Mouse (Mus musculus): ENCODE results near the gene Dnajc17. TPM values are rescaled to one million over a fixed set of nuclear protein-coding genes. Genes with fewer than 3 reads are reported as not detected.

Gene Dnajc17
- total RNA-seq, 1 experiment = 11.7 TPM

- TF ChIP-seq HCFC1 (IDR thresholded peaks at IDR 0.05; ENCODE audit: borderline replicate concordance, insufficient read depth, low read length) (no peak), CHD2 (IDR thresholded peaks at IDR 0.05; ENCODE audit: low read depth, low read length) (no peak), ZC3H11A (IDR thresholded peaks at IDR 0.05; ENCODE audit: borderline replicate concordance, low read depth, low read length) (no peak), MAFK (IDR thresholded peaks at IDR 0.05; ENCODE audit: insufficient read depth, low read depth, low read length) (no peak), ZNF384 (IDR thresholded peaks at IDR 0.05; ENCODE audit: low read depth, low read length) (no peak)
- in situ Hi-C loops (cut with MboI; ENCODE audit: low sequenced_read_pairs in 2 of 2, unreplicated experiment in 2 of 2) = no loop called here
- Histone ChIP-seq H3K4me1 (ENCODE audit: control insufficient read depth in 2 of 2, insufficient read depth in 2 of 2, low read length in 2 of 2, poor library complexity in 1 of 2) (peaks cover 0 to 9% of the 10 kb centered on the region in 2 experiments; a peak in 2 of 4 replicates), H3K9ac (ENCODE audit: insufficient read depth, low read depth, low read length, poor library complexity, severe bottlenecking) (no peak overlapping the region), H3K27ac (ENCODE audit: insufficient read depth, low read depth, low read length, poor library complexity, severe bottlenecking) (no peak overlapping the region), H3K4me3 (ENCODE audit: insufficient read depth in 1 of 2, low read depth in 1 of 2, low read length in 2 of 2, poor library complexity in 1 of 2, severe bottlenecking in 1 of 2) (no peak overlapping the region), H3K36me3 (ENCODE audit: control insufficient read depth, insufficient read depth, low read length, poor library complexity, severe bottlenecking) (no peaks in the 10 kb centered on the region), H3K9me3 (ENCODE audit: control insufficient read depth, insufficient read depth, low read depth, low read length) (no peaks in the 10 kb centered on the region)
- no peak for DNase-seq (ENCODE audit: low read depth, low spot score)
These were observed 11.1 kb downstream of the Dnajc17 start for GRCm38 (mm10) chr2:119197493-119197892.

- in situ Hi-C loops (cut with MboI; ENCODE audit: low sequenced_read_pairs in 2 of 2, unreplicated experiment in 2 of 2) = no loop called here
- Histone ChIP-seq H3K4me3 (ENCODE audit: insufficient read depth in 1 of 2, low read depth in 1 of 2, low read length in 2 of 2, poor library complexity in 1 of 2, severe bottlenecking in 1 of 2) (no peak overlapping the region), H3K36me3 (ENCODE audit: control insufficient read depth, insufficient read depth, low read length, poor library complexity, severe bottlenecking) (no peaks in the 10 kb centered on the region), H3K27ac (ENCODE audit: insufficient read depth, low read depth, low read length, poor library complexity, severe bottlenecking) (no peak overlapping the region), H3K9me3 (ENCODE audit: control insufficient read depth, insufficient read depth, low read depth, low read length) (no peaks in the 10 kb centered on the region), H3K9ac (ENCODE audit: insufficient read depth, low read depth, low read length, poor library complexity, severe bottlenecking) (no peak overlapping the region), H3K4me1 (ENCODE audit: control insufficient read depth in 2 of 2, insufficient read depth in 2 of 2, low read length in 2 of 2, poor library complexity in 1 of 2) (peaks cover 0 to 9% of the 10 kb centered on the region in 2 experiments; a peak in 2 of 4 replicates)
- DNase-seq (ENCODE audit: low read depth, low spot score) = no peak
- TF ChIP-seq ZNF384 (IDR thresholded peaks at IDR 0.05; ENCODE audit: low read depth, low read length) (no peak), CHD2 (IDR thresholded peaks at IDR 0.05; ENCODE audit: low read depth, low read length) (no peak), MAFK (IDR thresholded peaks at IDR 0.05; ENCODE audit: insufficient read depth, low read depth, low read length) (no peak), HCFC1 (IDR thresholded peaks at IDR 0.05; ENCODE audit: borderline replicate concordance, insufficient read depth, low read length) (no peak), ZC3H11A (IDR thresholded peaks at IDR 0.05; ENCODE audit: borderline replicate concordance, low read depth, low read length) (no peak)
These were observed 12.1 kb downstream of the Dnajc17 start for GRCm38 (mm10) chr2:119196316-119197108.

GRCm38 (mm10) chr2:119194140-119194539, 14.5 kb downstream of the Dnajc17 start:
- Histone ChIP-seq H3K36me3 (ENCODE audit: control insufficient read depth, insufficient read depth, low read length, poor library complexity, severe bottlenecking) (no peaks in the 10 kb centered on the region), H3K4me3 (ENCODE audit: insufficient read depth in 1 of 2, low read depth in 1 of 2, low read length in 2 of 2, poor library complexity in 1 of 2, severe bottlenecking in 1 of 2) (no peak overlapping the region), H3K9ac (ENCODE audit: insufficient read depth, low read depth, low read length, poor library complexity, severe bottlenecking) (no peak overlapping the region), H3K4me1 (ENCODE audit: control insufficient read depth in 2 of 2, insufficient read depth in 2 of 2, low read length in 2 of 2, poor library complexity in 1 of 2) (peaks cover 0 to 11% of the 10 kb centered on the region in 2 experiments; a peak in 2 of 4 replicates), H3K27ac (ENCODE audit: insufficient read depth, low read depth, low read length, poor library complexity, severe bottlenecking) (no peak overlapping the region), H3K9me3 (ENCODE audit: control insufficient read depth, insufficient read depth, low read depth, low read length) (no peaks in the 10 kb centered on the region)
- TF ChIP-seq ZC3H11A (IDR thresholded peaks at IDR 0.05; ENCODE audit: borderline replicate concordance, low read depth, low read length) (no peak), HCFC1 (IDR thresholded peaks at IDR 0.05; ENCODE audit: borderline replicate concordance, insufficient read depth, low read length) (no peak), MAFK (IDR thresholded peaks at IDR 0.05; ENCODE audit: insufficient read depth, low read depth, low read length) (no peak), ZNF384 (IDR thresholded peaks at IDR 0.05; ENCODE audit: low read depth, low read length) (no peak), CHD2 (IDR thresholded peaks at IDR 0.05; ENCODE audit: low read depth, low read length) (no peak)
- in situ Hi-C loops (cut with MboI; ENCODE audit: low sequenced_read_pairs in 2 of 2, unreplicated experiment in 2 of 2) = no loop called here
- DNase-seq (ENCODE audit: low read depth, low spot score) = no peak

- no peak for TF ChIP-seq ZC3H11A (IDR thresholded peaks at IDR 0.05; ENCODE audit: borderline replicate concordance, low read depth, low read length)
- H3K9me3 ChIP-seq (ENCODE audit: control insufficient read depth, insufficient read depth, low read depth, low read length) = no peaks in the 10 kb centered on the region
- no peak overlapping the region for H3K27ac ChIP-seq (ENCODE audit: insufficient read depth, low read depth, low read length, poor library complexity, severe bottlenecking)
- no peak for DNase-seq (ENCODE audit: low read depth, low spot score)
- in situ Hi-C loops (cut with MboI; ENCODE audit: low sequenced_read_pairs in 2 of 2, unreplicated experiment in 2 of 2) = no loop called here
- peaks cover 0 to 8% of the 10 kb centered on the region in 2 experiments; a peak in 2 of 4 replicates for H3K4me1 ChIP-seq (ENCODE audit: control insufficient read depth in 2 of 2, insufficient read depth in 2 of 2, low read length in 2 of 2, poor library complexity in 1 of 2)
- no peak overlapping the region for H3K4me3 ChIP-seq (ENCODE audit: insufficient read depth in 1 of 2, low read depth in 1 of 2, low read length in 2 of 2, poor library complexity in 1 of 2, severe bottlenecking in 1 of 2)
- no peaks in the 10 kb centered on the region for H3K36me3 ChIP-seq (ENCODE audit: control insufficient read depth, insufficient read depth, low read length, poor library complexity, severe bottlenecking)
- H3K9ac ChIP-seq (ENCODE audit: insufficient read depth, low read depth, low read length, poor library complexity, severe bottlenecking) = no peak overlapping the region
These were observed 17.6 kb downstream of the Dnajc17 start for GRCm38 (mm10) chr2:119190969-119191368.

Measured in ES-E14 (cell line).